Mouse (Mus musculus): ENCODE measurements around the gene Padi4.

Padi4 gene

DNA sequence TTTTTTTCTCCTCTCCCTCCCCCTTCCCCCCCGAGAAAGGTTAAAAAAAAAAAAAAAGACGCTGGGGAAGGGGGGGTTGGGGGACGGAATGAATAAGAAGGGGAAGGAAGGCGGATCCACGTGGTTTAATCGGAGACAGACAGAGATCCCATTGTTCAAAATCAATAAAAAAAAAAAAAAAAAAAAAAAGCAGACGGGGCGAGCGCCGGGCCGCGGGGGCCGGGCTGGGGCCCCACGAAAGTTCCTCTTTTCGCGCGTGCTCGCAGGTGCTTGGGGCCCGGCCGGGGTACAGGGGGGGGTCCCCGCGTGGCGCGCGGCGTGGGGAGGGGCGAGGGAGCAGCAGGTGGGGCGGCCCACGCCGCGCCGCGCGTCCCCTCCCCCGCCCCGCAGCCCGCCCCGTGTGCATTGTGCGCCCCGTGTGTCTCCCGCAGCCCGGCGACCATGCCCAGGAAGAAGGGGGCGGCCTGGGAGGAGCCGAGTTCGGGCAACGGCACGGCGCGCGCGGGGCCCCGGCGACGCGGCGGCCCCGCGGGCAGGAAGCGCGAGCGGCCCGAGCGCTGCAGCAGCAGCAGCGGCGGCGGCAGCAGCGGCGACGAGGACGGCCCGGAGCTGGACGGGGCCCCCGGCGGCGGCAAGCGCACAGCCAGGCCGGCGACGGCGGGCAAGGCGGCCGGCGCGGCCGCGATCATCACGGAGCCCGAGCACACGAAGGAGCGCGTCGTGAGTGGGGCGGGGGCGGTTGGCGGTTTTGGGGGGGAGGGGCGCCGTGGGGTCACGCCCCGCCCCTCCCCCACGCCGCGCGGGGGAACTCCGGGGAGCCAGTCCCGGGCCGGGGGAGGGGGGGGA is 72.1 kb downstream of the Padi4 start:
- DNase-seq (ENCODE audit: low spot score in 2 of 2) = peak; percentile 33 to 50

DNA sequence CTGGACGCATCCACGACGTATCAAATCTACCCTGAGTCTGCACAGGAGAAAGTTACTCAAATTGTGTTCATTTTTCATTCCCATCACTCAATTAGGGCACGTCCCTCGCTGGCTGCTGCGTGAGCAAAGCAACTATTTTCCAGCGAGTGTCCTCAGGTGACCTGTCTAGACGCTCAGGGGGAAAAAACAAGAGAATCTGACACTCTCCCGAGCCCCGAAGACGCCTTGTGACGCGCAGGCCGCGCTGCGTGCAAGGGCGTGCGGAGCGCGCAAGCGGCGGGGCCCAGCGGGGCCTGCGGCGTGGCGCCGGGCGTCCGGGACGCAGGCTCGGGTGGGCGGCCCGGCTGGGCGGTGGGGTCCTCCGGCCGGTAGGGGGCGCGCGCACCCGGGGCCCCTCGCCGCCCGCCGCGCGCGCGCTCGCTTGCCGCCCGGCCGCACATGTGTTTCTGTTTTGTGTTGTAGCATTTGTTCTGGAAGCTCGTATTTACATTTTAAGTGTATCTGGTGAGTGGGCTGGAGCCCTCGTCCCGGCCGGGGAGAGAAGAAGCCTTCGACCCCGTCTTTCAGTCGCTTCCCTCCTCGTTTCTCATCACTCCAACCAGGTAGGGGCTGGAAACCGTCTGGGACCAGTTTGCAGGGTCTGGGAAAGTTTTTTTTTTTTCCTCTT is 72.9 kb downstream of the Padi4 start:
- DNase-seq (ENCODE audit: low spot score in 2 of 2) = peak; percentile 67 to 81

DNA sequence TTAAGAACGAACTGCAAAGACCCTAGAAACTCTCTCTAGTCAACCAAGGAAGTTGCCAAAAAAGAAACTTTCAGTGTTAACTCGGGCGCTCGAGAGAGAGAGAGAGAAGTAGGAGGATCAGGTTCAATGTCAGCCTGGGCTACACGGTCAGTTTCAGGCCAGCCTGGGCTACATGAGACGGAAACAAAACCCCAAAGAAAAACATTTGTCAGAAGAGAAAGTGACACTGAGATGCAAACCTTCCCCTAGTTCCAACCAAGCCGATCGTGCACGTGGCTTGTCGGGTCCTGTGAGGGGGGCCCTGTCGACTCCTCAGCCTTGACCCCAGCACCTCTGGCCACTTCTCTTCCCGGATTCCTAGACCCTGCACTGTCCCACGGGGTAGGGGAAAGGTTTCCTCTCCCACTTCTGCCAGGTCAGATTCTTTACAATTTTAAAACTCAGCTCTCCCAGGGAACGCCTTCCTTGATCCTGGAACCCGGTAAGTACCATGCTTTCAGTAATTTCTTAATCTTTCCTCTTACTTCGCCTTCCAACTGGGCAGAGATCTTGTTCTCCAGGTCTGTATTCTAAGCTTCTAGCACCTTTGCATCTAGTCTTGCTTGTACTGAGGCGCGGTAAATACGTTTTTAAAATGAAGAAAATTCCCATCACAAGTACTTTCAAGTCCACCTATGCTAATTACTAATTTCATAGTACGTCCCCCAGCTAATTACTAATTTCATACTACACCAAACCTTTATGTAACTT is 73.6 kb downstream of the Padi4 start, which contains the start of gene Rcc2:
TSS of gene Rcc2 (plus strand) at position 273 of the 750 bp plus-strand sequence.
- DNase-seq (ENCODE audit: low spot score in 2 of 2) = no peak

DNA sequence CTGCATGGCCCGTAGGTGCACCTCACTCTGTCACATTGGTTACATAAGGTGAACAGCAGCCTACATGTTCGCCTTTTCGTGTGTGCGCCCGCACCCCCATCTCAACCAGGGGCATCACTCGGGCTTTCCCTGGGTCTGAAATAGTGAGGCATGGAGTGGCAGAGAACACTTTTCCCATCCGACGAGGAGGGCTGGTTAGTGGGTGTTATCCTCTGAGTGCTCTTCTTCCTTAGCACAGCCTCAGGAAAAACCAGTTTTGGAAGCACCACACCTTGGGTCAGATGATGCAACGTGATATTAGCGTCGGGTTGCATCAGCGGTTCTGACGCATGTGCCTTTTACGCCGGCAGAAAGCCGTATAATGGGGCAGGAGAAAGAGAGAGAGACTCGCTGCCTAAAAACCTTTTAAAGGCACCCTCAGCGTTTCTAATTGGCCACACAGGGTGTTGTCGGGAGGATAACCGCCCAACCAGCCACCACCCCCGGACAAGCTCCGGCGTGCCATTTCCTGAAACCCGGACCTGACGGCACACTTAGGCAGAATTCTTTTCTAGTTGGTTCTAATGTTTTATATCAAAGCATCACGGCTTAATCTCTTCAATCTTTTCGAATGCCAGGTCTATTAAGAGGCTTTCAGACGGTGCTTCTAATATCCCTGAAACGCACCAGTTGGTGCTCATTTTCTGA is 74.5 kb downstream of the Padi4 start:
- DNase-seq (ENCODE audit: low spot score in 2 of 2) = peak; percentile 59 to 65
